Mouse (Mus musculus) kidney, postnatal 25 days (tissue): ENCODE results near the gene Gm4787.
"Not testable (repeated sequence)": the region's sequence is repeated elsewhere in the genome, so short reads cannot be mapped to it uniquely, and the experiment has no call there.

Experiments used
- DNase-seq, 2 experiments: peaks; one replicate each; pipeline ENCODE4 v3.0.0; 2021; ENCODE audit warnings: mixed read lengths in 2 of 2

Gm4787 gene

DNA sequence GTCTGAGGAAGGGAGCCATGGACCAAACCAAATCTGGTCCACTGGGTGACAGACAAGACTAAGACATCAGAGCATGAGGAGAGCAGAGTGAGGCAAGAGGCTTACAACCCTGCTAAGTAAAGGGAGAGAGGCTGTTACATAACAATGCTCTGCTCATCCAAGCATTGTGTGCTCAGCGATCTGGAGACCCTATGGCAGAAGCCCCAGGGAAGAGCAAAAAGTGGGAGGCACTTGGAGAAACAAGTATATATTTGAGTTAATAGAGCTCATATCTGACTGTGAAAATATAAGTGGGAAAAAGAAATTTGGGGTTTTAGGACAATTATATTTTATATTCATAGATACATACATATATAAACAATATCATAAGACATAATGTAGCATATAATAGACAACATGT lies at the start of gene Gm4787:
TSS of gene Gm4787 (minus strand) at position 101 of the 400 bp plus-strand sequence.
- not testable (repeated sequence) for DNase-seq

DNA sequence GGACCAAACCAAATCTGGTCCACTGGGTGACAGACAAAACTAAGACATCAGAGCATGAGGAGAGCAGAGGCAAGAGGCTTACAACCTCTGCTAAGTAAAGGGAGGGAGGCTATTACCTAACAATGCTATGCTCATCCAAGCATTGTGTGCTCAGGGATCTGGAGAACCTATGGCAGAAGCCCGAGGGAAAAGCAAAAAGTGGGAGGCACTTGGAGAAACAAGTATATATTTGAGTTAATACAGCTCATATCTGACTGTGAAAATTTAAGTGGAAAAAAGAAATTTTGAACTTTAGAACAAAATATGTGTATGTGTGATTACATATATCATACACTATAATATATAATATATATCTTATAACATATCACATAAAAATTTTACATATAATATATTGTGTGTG lies 42.6 kb upstream of the Gm4787 start, which contains the start of gene Adam4:
TSS of gene Adam4 (minus strand) at position 101 of the 400 bp plus-strand sequence.
- DNase-seq: no peak

DNA sequence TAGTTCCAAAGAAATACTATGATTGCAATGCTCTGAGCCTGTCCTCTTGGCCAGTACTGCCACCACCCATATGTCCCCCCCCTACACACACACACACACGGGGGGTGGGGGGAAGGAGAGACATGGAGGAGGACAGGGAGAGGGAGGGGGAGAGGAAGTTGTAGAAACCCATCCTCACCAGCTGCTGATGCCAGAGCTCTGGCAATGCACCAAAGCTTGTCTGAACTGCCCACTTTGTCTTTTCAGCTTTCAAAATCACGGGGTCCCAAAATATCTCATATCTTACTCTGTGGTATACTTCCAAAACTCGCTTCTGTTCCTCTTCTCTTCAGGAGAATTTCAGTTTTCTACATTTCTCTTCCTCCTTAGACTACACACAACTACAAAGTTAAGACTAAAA lies 33.9 kb upstream of the Gm4787 start:
- DNase-seq: no peak

GRCm38 (mm10) chr12:81408966-81409365 lies 29.7 kb upstream of the Gm4787 start:
- DNase-seq: no peak

- DNase-seq: peak; percentile 59 to 70
Measured at GRCm38 (mm10) chr12:81402187-81402586, 22.9 kb upstream of the Gm4787 start.

DNA sequence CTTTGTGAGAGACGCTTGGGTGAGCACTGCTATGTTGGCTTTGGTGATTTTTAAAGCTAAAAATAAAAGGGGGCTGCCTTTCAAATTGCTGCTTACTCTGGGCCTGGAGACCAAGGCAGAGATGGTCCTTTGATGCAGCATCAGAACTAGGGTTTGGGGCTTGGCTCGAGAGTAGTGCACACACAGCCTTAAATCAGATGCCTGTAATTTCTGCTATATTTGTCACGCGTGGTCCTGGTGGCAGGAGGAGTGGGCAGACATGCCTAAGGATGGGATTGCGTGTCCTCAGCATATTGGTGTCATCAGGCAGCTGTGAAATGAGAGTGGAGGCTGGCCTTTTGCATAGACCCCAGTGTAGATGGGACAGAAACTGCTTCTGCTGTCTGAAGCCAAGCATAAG lies 45.4 kb downstream of the Gm4787 start:
- no peak for DNase-seq

GRCm38 (mm10) chr12:81332875-81333421 lies 46.3 kb downstream of the Gm4787 start, which contains the start of gene Slc8a3:
Gene Slc8a3, minus strand, starts transcription at chr12:81333180.
- no peak for DNase-seq

- DNase-seq: no peak
Measured at GRCm38 (mm10) chr12:81331937-81332874, 47.1 kb downstream of the Gm4787 start.

- DNase-seq: no peak
Measured at GRCm38 (mm10) chr12:81331046-81331638, 48.1 kb downstream of the Gm4787 start.
